Mouse (Mus musculus): ENCODE data around the gene Mtmr3.

Mtmr3 gene

DNA sequence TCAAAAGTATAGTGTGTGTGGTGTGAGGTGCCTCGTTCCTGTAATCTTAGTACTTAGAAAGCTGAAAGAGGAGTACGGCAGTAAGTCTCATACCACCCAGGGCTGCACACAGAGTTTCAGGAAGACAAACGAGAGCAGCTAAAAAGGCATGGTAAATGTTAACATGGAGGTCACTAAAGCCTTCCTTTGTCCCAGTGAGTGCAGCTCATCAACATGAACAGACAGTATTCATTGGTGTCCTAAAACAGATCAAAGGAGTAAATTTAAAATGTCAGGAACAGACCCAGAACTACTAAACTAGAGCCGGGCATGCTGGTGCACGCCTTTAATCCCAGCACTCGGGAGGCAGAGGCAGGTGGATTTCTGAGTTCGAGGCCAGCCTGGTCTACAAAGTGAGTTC is 75.7 kb downstream of the Mtmr3 start:
- no peak for DNase-seq (ENCODE audit: low spot score)

DNA sequence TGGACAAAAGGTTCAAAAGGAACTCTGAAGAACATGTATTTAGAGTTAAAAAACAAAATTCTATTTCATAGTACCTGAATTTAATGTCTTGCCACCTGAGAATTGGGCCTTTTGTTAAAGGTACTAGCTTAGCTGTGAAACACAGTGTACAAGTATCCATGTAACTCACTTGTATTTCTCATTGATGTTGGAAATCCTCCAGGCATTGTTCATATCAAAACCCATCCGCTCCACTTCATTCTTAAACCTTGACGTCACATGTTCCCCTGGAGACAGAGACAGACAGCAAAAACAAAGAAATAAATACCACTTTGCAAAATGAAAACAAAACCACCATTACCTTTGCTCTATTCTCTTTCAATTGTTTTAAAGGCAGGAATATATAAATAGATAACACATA is 87.2 kb downstream of the Mtmr3 start:
- no peak for DNase-seq (ENCODE audit: low spot score)

DNA sequence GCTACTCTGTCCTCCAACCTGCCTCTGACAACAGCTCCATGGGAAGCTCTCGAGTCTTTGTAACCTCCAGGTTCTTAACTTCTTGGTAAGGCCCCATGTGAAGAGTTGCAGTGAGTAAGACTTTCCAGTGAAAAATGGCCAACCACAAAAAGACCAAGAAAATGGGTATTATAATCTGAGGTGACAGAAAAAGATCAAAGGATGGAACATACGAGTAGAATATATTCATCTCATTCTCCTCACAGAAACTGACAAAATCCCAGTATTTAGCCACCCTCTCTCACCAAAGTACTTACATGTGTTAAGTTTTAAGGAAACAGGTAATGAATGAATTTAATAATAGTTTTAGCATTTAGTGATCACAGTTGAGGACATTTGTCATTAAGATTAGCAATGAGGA is 88.2 kb downstream of the Mtmr3 start:
- DNase-seq (ENCODE audit: low spot score) = no peak

DNA sequence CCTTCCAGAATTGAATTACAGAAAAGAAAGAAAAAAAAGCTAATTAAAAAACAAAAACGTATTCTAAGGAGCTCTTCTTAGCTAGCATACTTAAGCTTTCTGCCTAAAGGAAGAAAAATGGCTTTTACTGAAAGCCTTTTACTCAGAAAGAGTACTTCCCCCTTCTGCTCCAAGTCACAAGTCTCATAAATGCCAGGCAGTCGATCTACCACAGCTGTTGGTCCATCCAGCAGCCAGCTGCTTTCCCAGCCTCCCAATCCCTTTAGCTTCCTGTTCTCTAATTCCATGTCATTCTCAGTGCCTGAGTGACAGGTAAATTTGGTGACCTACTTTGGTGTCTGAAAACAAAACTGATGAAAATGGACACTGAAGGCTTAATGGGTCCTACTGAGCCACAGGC is 92.5 kb downstream of the Mtmr3 start:
- no peak for DNase-seq (ENCODE audit: low spot score)

DNA sequence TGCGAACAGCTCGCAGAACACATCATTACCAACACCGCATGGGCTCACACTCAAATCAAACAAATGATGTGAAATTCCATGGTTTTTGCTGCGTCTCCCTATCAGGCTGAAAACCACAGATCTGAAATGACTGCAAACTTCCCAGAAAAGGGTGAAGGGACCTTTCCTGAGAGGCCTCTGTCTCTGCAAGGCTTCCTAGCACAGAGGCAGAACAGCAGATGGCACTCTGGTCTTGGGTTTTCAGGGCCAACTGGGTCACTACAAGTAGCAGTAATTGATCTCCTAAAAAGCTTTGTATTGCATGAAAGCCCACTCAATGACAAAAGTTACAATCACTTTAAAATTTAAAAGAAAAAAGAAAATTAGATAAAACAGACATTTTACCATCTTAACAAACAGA is 93.8 kb downstream of the Mtmr3 start:
- no peak for DNase-seq (ENCODE audit: low spot score)

DNA sequence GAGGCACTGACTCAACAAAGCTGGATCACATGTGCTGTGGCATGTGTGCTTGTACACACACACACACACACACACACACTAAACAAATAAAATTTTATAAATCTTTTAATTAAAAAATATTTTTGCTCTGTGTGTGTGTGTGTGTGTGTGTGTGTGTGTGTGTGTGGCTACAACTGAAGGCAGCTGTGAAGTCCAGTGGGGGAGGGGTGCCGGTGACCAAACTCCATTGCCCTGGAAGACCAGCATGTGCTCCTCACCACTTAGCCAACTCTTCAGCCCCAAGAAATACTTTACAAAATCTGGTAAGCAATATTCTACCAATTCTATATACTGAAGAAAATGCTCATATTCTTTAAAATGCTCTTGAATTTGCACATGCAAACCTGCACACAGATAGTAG is 94.4 kb downstream of the Mtmr3 start:
- DNase-seq (ENCODE audit: low spot score) = no peak

DNA sequence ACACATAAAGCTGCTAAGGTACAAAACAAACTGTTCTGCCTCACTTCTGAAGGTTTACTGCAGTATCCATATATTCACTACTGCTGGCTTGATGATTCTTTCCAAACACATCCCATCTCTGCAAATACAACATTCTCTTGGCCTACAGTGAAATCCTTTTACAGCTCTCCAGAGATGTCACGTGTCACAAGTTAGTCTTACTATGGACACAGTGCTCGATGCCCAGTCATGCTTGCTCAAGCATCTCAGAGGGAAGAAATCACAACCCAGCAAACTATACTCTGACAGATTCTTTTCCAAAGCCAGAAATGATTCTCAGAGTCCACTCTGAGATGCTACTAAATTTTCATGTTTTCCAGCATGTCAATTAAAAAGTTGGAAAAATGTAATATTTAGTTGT is 95.2 kb downstream of the Mtmr3 start:
- DNase-seq (ENCODE audit: low spot score) = no peak

DNA sequence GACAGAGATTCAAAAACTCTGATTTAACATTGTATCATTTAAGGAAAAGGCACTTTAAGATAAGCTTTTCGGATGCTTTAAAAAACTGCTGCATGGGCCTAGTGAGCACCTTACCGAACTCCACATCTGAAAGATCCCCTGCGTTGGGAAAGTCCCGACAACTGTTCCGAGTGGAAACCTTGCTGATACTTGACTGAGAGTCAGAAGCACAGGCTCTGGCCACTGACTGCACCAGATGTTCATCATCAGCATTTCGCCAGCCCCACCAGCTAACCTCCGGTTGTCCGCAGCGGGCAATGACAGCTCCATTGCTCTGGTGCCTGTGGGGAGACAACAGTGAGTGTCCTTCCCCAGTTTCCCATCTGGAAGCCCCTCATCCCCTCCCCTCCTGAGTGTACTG is 95.9 kb downstream of the Mtmr3 start:
- DNase-seq (ENCODE audit: low spot score) = no peak

DNA sequence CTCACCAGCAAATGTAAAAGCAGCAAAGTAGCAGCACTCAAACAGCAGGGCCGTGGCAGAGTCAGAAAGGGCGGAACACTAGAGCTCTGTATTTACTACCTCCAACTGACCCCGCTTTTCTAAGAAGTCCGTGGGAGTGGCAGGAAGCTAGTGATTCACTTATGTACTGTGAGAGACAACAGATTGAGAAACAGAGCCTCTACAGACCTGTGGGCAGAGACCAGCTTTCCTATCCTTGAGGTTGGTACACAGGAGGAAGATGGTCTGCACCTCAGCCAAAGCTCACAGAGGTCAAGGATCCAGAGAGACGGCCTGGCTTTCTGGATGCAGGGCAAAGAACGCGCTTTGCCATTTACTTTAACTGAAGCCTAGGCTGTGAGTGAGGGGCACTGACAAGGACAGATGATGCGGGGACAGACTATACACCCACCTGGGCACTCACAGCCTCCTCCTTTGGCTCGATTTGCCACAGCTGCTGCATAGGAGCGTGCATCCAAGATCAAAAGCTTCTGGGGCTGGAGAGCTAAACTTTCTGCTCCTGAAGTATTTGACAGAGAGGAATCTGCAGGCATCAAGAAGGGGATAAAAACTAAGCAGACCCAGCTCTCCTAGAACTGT is 97.1 kb downstream of the Mtmr3 start:
- DNase-seq (ENCODE audit: low spot score) = no peak

DNA sequence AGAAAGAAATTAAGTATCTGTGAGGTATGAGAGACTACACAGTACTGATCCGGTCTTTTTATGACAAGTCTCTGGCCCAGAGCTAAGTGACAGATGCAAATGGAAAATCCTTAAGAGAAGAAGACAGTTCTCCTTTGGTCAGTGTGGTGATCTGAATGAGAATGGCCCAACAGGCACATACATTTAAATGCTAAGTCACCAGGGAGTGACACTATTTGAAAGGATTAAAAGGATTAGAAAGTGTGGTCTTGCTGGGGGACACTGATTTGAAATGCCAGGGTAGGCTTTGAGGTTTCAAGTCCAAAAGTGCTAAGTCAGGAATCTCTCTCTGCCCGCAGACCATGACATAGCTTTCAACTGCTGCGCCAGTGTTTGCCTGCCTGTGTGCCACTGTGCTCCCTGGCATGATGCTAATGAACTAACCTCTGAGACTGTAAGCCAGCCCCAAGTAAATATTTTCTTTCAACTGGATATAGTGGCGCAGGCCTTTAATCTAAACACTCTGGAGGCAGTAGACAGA is 99.6 kb downstream of the Mtmr3 start:
- DNase-seq (ENCODE audit: low spot score) = no peak

DNA sequence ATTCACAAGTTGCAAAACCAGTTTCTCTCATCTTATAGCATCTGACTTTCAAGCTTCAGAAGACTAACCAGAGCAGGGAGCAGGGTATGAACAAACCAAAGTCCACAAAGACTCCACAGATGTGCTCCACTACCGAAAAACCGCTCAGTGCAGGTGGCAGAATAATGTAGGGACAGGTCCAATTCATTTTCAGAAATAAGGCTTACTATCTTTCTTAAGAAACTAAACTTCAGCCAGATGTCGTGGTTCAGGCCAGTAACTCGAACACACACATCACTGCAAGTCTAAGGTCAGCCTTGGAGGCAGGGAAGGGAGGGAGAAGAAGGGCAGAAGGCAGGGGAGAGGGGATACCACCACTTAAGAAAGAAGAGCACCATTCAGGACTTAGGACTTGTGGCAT is 105.5 kb downstream of the Mtmr3 start:
- no peak for DNase-seq (ENCODE audit: low spot score)

DNA sequence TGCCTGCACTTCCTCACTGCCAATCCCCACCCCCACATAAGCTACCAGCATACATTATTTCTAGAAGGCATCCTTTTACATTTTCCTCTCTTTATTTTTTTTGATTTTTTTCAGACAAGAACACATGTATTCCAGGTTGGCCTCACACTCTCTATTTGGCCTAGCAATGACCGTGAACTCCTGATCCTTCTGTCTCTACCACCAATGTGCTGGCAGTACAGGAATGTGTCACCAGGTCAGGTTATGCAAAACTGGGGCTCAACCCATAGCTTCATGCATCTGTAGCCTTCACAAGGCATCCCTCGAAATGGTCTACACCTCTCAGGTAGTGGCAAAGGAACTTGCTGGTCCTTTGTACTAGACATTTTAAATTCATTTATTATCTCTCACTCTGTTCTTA is 105.9 kb downstream of the Mtmr3 start:
- no peak for DNase-seq (ENCODE audit: low spot score)

DNA sequence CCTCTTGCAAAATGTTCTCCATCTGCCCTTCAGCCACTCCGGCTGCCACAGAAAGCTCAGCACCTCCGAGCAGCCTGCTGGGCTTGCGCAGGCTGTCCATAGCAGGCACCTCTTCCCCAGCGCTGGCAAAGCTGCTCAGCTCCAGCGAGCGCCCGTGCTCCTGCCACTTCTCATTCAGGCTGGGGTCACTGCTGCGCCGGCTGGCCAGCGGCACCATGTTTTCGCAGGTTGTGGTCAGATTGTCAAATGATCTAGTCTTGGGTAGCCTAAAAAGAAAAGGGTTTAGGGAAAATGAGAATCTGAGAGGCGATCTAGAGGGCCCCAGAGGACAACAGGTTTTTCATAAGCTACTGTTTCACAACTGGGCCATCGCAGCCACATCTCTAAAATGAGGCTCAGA is 106.3 kb downstream of the Mtmr3 start:
- no peak for DNase-seq (ENCODE audit: low spot score)

DNA sequence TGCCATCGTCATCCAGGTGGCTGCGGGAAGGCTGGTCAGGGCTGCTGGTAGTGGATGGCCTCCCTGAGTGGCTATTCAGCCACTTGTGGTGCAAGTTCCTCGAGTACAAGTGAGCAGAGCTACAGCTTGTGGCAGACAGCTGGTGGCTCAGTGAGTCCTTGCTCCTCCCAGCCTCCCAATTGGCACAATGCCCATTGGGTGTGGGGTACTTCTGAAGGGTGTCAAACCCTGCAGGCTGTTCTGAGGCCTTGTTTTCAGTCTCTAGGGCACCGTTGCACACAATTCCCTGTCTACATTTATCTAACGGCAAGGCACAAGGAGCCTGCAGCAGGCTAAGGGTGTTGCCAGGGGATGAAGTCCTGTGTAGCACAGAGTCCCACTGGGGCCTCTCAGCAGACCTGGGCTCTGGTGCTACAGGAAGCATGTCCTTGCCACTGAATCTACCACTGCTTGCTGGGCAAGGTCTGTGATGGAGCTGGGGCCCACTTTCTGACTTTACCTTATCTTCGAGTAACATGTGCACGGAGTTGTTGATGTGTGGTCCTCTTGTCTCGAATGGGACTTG is 107.2 kb downstream of the Mtmr3 start:
- DNase-seq (ENCODE audit: low spot score) = no peak

DNA sequence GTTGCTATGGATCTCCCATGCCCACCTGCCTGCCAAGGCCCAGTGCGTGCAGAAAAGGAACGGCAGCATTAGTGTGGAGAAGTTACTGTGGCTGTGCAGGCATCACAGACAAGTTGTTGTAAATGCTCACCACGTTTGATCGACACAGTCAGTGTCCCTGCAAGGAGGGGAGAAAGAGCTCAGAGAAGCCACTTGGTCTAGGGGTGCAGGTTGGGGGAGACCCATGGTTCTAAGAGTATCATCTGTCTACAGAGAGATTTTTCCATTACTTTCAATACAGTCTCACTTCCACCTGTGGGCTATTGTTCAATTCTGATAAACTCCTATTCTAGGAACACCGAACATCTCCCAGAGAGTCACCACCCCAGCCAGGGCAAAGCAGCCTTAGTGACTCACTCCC is 110.1 kb downstream of the Mtmr3 start:
- no peak for DNase-seq (ENCODE audit: low spot score)

DNA sequence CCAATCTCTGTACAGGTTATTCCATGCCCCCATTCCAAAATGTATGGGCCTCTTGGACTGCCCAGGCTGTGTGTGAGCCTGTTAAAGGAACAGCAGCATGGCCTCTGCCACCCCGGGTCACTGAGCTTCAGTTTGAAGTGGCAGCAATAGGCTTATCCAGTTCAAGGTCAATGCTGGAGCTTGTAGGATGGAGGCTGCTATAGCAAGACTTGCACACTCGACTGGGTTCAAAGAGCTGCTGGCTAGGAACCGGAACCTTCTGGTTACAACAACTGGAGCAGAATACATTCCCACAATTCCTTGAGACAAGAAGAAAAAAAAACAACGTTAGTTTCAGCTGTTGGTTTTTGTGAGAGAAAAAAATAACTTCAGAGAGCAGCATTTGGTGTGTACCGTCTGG is 112.0 kb downstream of the Mtmr3 start:
- no peak for DNase-seq (ENCODE audit: low spot score)

DNA sequence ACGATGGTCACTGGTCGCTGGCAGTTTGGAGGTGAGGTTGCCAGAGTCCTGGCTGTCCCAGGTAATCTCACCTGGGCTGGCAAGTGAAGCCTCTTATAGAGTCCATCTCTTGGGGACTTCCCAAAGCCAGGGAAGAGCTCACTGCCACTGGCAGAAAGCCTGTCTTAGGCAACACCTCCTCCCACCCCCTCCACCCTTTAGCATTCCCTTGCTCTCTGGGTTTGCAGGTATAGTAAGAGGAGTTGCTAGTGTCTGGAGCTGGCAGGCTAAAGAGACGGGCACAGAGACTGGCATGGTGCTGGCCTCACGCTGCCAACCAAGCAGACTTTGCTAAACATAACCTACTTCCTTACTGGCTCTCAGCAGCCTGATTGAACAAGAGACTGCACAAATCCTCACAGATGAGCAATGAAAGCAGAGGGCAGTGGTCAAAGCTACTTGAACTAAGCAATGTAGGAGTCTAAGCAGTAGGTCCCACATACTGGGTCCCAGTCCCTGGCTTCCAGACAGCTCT is 118.4 kb downstream of the Mtmr3 start:
- no peak for DNase-seq (ENCODE audit: low spot score)

DNA sequence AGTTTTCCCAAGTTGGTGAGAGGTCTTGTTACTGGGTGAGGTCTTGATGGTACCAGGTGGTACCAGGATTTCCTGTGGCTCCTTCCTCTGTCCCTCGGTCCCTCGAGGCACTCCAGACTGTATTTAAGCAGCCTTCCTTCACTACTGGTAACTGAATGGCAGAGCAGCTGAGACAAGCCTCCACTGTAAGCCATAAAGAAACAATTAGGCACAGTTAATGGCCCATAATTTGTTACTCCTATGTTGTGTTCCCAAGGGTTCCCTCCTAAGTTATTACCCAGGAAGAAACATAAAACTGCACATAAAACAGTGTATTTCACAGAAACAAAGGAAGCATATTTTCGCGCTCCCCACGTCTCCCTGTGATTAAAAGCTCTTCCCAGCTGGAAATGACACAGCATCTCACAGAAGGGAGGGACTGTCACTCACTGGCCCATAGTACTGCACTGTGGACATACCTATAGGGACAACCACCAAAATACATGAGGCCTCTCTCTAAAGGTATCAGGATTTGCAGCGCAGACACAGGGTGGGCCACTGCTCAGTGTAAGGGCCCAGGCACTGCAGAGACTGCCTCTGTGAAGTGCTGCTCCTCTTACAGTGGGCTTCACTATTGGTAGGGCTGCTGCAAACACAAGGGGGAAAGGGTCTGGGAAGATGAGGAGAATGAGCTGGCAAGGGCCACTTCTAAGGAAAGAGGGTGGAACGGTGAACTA is 122.0 kb downstream of the Mtmr3 start:
- no peak for DNase-seq (ENCODE audit: low spot score)

DNA sequence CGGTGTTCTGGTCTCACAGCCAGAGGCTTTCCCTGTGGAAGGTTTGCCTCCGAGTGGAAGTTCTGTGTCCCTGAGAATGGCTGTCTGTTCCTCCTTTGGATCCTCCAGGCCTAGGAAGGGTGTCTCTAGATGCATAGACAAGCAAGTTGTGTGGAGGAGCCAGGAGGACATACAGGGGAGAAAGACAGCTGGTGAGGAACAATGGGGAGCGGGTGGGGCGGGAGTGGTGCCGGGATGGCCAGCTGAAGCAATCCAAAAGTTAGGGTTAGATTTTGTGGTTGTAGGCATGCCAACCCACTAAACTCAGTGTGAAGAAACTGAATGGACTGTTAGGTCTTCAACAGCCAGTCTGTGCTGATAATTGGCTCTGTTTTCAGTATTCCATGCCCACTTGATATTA is 122.9 kb downstream of the Mtmr3 start:
- no peak for DNase-seq (ENCODE audit: low spot score)

DNA sequence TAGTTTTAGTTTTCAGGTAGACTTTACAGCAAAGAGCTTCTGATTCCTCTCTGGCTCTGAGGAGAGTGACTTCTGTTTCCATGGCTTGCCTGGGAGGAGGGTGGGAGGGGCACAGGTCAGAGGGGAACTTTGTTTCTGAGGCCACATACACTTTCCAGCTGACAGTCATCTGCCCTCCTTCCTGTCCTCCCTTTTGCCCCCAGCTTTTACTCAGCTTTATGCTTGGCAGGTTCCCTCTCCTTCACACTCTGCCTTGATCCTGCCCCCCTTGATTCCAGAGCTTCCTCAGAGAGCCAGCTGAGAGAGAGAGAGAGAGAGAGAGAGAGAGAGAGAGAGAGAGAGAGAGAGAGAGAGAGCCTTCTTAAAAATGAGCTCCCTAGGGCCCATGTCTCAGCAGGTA is 123.4 kb downstream of the Mtmr3 start:
- DNase-seq (ENCODE audit: low spot score) = no peak

DNA sequence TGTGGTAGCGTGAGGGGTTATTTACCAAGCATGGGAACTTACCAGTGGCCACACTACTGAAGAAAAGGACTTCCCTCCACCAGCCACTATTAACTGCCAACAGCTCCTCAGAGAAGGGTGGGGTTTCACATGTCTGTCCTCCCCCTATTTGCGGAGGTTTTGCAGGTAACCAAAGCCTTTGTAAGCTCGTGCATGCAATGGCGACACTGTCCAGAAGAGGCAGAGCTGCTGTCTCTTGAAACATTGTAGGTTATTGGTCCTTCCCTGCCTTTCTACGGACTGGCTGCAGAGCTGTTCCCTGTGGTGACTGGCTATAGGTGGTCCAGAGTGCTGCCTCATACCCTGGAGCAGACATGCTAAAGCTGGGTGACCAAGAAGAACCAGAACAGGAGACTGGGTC is 125.6 kb downstream of the Mtmr3 start:
- no peak for DNase-seq (ENCODE audit: low spot score)

DNA sequence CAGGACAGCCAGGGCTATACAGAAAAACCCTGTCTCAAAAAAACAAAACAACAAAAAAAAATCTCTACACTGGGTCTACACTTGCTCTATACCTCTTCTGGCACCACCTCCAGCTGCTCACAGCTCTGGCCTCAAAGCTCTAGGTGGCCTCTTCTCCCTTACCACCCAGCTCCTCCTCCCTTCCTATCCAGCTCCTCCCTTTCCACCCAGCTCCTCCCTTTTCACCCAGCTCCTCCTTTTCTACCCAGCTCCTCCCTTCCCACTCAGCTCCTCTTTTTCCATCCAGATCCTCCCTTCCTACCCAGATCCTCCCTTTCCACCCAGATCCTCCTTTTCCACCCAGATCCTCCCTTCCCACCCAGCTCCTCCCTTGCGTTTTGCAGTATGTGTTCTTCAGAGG is 127.2 kb downstream of the Mtmr3 start:
- no peak for DNase-seq (ENCODE audit: low spot score)

DNA sequence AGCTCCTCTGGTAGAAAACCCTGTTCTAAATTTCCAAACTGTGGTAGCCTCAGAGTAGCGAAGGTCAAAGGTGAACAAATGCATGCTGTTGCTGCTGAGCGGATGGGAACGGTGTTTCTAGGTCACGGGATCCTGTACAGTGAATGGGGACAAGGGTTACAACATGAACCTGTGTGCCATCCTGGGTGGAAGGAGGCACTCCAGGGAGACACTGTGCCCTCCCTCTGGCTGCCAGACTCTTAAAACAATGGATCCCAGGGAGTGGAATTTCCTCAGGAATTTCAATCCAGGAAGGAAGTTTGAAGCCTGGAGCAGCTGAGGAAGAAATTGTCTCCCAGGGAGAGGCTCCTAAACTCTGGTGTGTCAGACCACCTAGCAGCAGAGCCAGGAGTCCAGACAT is 128.5 kb downstream of the Mtmr3 start:
- DNase-seq (ENCODE audit: low spot score) = no peak

DNA sequence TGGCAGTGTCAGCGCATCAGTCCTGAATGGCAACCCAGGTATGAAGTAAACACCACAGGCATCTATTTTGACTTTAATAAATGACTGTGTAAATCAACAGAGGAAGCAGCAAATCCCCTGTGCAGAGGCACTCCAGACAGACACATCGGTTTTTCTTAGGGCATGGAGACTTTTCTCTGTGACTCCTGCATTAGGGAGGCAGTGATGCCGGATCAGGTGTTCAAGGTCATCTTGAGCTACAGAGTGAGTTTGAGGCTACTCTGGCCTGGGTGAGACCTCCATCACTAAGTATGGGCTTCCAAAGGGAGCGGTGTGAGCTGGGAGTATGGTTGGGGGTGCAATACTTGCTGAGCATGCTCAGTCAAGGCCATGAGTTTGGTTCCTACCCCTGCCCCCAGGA is 130.0 kb downstream of the Mtmr3 start:
- DNase-seq (ENCODE audit: low spot score) = no peak
